Mouse (Mus musculus): ENCODE measurements around the gene Nck2. TPM values are rescaled to one million over a fixed set of nuclear protein-coding genes. Genes with fewer than 3 reads are reported as not detected.

Gene Nck2
- polyA plus RNA-seq, 1 experiment from 2014 or later, result 38.1 TPM

GRCm38 (mm10) chr1:43422969-43423748, 21.2 kb upstream of the Nck2 start:
- DNase-seq (ENCODE audit: low spot score), result no peak
- no peaks in the 10 kb centered on the region for H3K9me3 ChIP-seq (ENCODE audit: control insufficient read depth, low read length)
- no peak for ATAC-seq (replicated peaks; ENCODE audit: low FRiP score, low TSS enrichment, low read depth)
- H3K9ac ChIP-seq (ENCODE audit: low read length), result no peak overlapping the region
- H3K27ac ChIP-seq (ENCODE audit: low read depth), result no peak overlapping the region
- WGBS, result 58% methylated on average over 4 of the region's 4 CpGs
- H3K4me3 ChIP-seq (ENCODE audit: low read depth, low read length), result no peak overlapping the region
- no peaks in the 10 kb centered on the region for H3K27me3 ChIP-seq (replicated peaks; ENCODE audit: control insufficient read depth, insufficient read depth, low read length)
- no peaks in the 10 kb centered on the region for H3K36me3 ChIP-seq (ENCODE audit: control insufficient read depth, insufficient read depth, low read length)
- no peak overlapping the region for H3K4me2 ChIP-seq (ENCODE audit: low read length)
- H3K4me1 ChIP-seq (replicated peaks; ENCODE audit: control insufficient read depth, insufficient read depth, low read length), result peaks cover 5% of the 10 kb centered on the region; the same call in 1 of the 2 replicates

DNA sequence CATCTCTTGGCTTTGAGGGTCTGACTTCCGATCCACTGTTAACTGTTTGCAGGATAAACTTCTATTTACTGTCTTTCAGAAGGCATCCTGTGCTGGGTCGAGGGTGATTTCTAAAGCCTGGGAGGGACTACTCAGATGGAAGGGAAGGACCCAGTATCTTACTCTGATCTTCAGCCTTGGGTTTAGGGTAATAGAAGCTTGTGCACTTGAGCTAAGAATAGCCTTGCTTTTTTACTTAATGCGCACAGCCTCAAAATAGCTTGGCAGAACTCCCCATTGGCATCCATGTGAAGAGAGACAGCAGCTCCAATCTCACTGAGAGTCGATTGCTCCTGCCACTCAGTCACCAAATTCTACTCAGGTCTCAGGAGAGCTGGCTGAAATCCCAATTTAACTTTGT, 17.9 kb upstream of the Nck2 start:
- DNase-seq (ENCODE audit: low spot score), result no peak
- no peaks in the 10 kb centered on the region for H3K9me3 ChIP-seq (ENCODE audit: control insufficient read depth, low read length)
- no peak overlapping the region for H3K27ac ChIP-seq (ENCODE audit: low read depth)
- no peak overlapping the region for H3K4me3 ChIP-seq (ENCODE audit: low read depth, low read length)
- H3K36me3 ChIP-seq (ENCODE audit: control insufficient read depth, insufficient read depth, low read length), result no peaks in the 10 kb centered on the region
- ATAC-seq (replicated peaks; ENCODE audit: low FRiP score, low TSS enrichment, low read depth), result no peak
- no peak overlapping the region for H3K4me2 ChIP-seq (ENCODE audit: low read length)
- WGBS, result 53% methylated on average over 4 of the region's 4 CpGs
- H3K27me3 ChIP-seq (replicated peaks; ENCODE audit: control insufficient read depth, insufficient read depth, low read length), result no peaks in the 10 kb centered on the region
- peaks cover 5% of the 10 kb centered on the region; the same call in 1 of the 2 replicates for H3K4me1 ChIP-seq (replicated peaks; ENCODE audit: control insufficient read depth, insufficient read depth, low read length)
- no peak overlapping the region for H3K9ac ChIP-seq (ENCODE audit: low read length)

DNA sequence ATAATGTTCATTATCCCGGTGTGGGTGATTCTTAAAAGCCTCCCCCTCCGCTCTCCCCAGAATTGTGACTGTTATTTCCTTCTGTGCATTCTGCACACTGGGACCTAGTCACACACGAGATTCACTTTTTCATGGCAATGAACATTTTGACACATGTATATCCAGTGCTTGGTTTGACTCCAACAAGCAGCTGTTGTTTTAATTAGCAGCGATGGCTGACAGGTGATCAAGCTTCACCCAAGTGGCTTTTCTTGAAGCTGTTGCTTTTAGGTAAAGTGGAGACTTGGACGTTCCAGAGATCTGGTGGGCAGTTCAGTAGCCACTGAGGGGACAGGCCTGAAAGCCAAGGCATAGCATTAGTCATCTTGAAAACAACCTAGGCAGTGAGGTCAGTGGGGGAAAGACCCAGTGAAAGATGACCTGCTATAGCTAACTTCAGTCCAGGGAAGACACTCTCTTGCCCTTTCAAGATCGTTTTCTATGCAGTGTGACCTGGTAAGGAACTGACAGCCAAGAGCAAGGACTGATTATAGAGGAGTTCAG, 17.3 kb upstream of the Nck2 start:
- Histone ChIP-seq H3K4me3 (ENCODE audit: low read depth, low read length) (no peak overlapping the region), H3K27ac (ENCODE audit: low read depth) (no peak overlapping the region), H3K4me1 (replicated peaks; ENCODE audit: control insufficient read depth, insufficient read depth, low read length) (peaks cover 5% of the 10 kb centered on the region; the same call in 1 of the 2 replicates), H3K9me3 (ENCODE audit: control insufficient read depth, low read length) (no peaks in the 10 kb centered on the region), H3K36me3 (ENCODE audit: control insufficient read depth, insufficient read depth, low read length) (no peaks in the 10 kb centered on the region), H3K27me3 (replicated peaks; ENCODE audit: control insufficient read depth, insufficient read depth, low read length) (no peaks in the 10 kb centered on the region), H3K4me2 (ENCODE audit: low read length) (no peak overlapping the region), H3K9ac (ENCODE audit: low read length) (no peak overlapping the region)
- ATAC-seq (replicated peaks; ENCODE audit: low FRiP score, low TSS enrichment, low read depth) (no peak), DNase-seq (ENCODE audit: low spot score) (no peak)
- WGBS, result 57% methylated on average over 6 of the region's 6 CpGs

DNA sequence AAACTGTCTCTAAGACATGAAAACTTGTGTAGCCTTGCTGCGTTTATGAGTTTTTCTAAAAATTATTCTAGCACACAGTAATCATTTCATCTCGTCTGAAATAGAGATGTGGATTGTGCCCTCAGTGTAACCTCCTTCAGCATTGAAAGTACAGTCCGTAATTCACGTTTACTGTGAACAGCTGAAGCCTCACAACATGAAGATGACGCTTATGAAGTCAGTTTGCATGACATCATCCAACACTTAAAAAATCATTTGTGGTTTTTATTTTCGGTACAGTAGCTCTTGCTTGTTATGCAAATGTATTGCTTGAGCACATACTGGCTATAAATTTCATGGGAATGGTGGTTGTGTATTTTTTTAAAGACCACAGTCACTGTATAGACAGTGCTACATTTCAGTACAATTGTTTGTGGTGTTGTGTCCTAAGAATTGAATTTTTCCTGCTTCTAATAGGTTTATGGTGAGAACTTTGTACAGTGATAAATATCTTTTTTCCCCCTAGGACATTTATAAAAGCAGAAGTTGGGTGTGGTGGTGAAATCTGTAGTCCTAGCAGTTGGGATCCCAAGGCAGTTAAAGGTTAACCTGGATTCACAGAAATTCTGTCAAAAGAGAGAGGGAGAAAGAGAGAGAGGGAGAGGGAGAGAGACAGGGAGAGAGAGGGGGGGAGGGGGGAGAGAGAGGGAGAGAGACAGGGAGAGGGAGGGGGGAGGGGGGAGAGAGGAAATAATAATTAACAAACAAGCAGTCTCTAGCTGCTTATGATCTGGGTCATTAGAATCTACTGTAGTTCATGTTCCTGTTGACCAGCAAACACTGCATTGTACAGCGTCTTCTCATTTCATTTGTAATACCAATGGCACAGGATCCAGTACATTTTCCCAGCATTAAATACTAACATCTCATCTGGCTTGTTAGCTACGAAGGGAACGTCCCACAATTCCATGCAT, 14.2 kb upstream of the Nck2 start:
- Histone ChIP-seq H3K9me3 (ENCODE audit: control insufficient read depth, low read length) (no peaks in the 10 kb centered on the region), H3K4me1 (replicated peaks; ENCODE audit: control insufficient read depth, insufficient read depth, low read length) (no peaks in the 10 kb centered on the region), H3K9ac (ENCODE audit: low read length) (no peak overlapping the region), H3K27me3 (replicated peaks; ENCODE audit: control insufficient read depth, insufficient read depth, low read length) (no peaks in the 10 kb centered on the region), H3K4me2 (ENCODE audit: low read length) (no peak overlapping the region), H3K36me3 (ENCODE audit: control insufficient read depth, insufficient read depth, low read length) (no peaks in the 10 kb centered on the region), H3K4me3 (ENCODE audit: low read depth, low read length) (no peak overlapping the region), H3K27ac (ENCODE audit: low read depth) (no peak overlapping the region)
- 78% methylated on average over 9 of the region's 9 CpGs for WGBS
- no peak for DNase-seq (ENCODE audit: low spot score)
- no peak for ATAC-seq (replicated peaks; ENCODE audit: low FRiP score, low TSS enrichment, low read depth)

- Histone ChIP-seq H3K9ac (ENCODE audit: low read length) (no peak overlapping the region), H3K36me3 (ENCODE audit: control insufficient read depth, insufficient read depth, low read length) (no peaks in the 10 kb centered on the region), H3K4me3 (ENCODE audit: low read depth, low read length) (no peak overlapping the region), H3K4me2 (ENCODE audit: low read length) (no peak overlapping the region), H3K4me1 (replicated peaks; ENCODE audit: control insufficient read depth, insufficient read depth, low read length) (no peaks in the 10 kb centered on the region), H3K27ac (ENCODE audit: low read depth) (no peak overlapping the region), H3K27me3 (replicated peaks; ENCODE audit: control insufficient read depth, insufficient read depth, low read length) (no peaks in the 10 kb centered on the region), H3K9me3 (ENCODE audit: control insufficient read depth, low read length) (no peaks in the 10 kb centered on the region)
- DNase-seq (ENCODE audit: low spot score) (no peak), ATAC-seq (replicated peaks; ENCODE audit: low FRiP score, low TSS enrichment, low read depth) (no peak)
- WGBS, result 69% methylated on average over 4 of the region's 4 CpGs
Measured at GRCm38 (mm10) chr1:43433853-43434252, 10.5 kb upstream of the Nck2 start.

DNA sequence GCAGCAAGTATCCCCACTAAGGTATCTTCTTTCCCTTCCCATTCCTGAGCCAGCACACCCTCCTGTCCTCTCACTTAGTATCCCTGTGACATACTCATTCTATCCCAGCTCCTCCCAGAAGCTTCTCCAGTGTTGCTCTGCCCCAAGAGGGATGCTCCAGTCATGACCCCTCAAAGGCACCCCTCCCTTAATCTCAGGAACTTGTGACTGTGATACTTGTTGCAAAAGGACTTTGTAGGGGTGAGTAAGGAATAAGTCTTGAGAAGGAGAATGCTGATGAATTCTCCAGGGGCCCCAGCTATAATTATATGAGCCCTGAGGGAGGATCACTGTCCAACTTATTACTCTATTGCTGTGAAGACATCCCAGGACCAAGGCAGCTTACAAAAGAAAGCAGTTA, 7.8 kb upstream of the Nck2 start:
- Histone ChIP-seq H3K4me3 (ENCODE audit: low read depth, low read length) (no peak overlapping the region), H3K36me3 (ENCODE audit: control insufficient read depth, insufficient read depth, low read length) (no peaks in the 10 kb centered on the region), H3K27me3 (replicated peaks; ENCODE audit: control insufficient read depth, insufficient read depth, low read length) (no peaks in the 10 kb centered on the region), H3K4me2 (ENCODE audit: low read length) (no peak overlapping the region), H3K9me3 (ENCODE audit: control insufficient read depth, low read length) (no peaks in the 10 kb centered on the region), H3K9ac (ENCODE audit: low read length) (no peak overlapping the region), H3K4me1 (replicated peaks; ENCODE audit: control insufficient read depth, insufficient read depth, low read length) (no peaks in the 10 kb centered on the region), H3K27ac (ENCODE audit: low read depth) (no peak overlapping the region)
- DNase-seq (ENCODE audit: low spot score) (no peak), ATAC-seq (replicated peaks; ENCODE audit: low FRiP score, low TSS enrichment, low read depth) (no peak)

- Histone ChIP-seq H3K4me3 (ENCODE audit: low read depth, low read length) (no peak overlapping the region), H3K36me3 (ENCODE audit: control insufficient read depth, insufficient read depth, low read length) (no peaks in the 10 kb centered on the region), H3K27me3 (replicated peaks; ENCODE audit: control insufficient read depth, insufficient read depth, low read length) (no peaks in the 10 kb centered on the region), H3K9ac (ENCODE audit: low read length) (no peak overlapping the region), H3K4me2 (ENCODE audit: low read length) (no peak overlapping the region), H3K27ac (ENCODE audit: low read depth) (no peak overlapping the region), H3K4me1 (replicated peaks; ENCODE audit: control insufficient read depth, insufficient read depth, low read length) (peaks cover 2% of the 10 kb centered on the region; the same call in 1 of the 2 replicates), H3K9me3 (ENCODE audit: control insufficient read depth, low read length) (no peaks in the 10 kb centered on the region)
- 88% methylated on average over 1 of the region's 1 CpGs for WGBS
- ATAC-seq (replicated peaks; ENCODE audit: low FRiP score, low TSS enrichment, low read depth) (no peak), DNase-seq (ENCODE audit: low spot score) (no peak)
Measured at GRCm38 (mm10) chr1:43439261-43439660, 5.1 kb upstream of the Nck2 start.

GRCm38 (mm10) chr1:43442568-43442967, 1.8 kb upstream of the Nck2 start:
- no peaks in the 10 kb centered on the region for H3K36me3 ChIP-seq (ENCODE audit: control insufficient read depth, insufficient read depth, low read length)
- WGBS, result 87% methylated on average over 2 of the region's 2 CpGs
- ATAC-seq (replicated peaks; ENCODE audit: low FRiP score, low TSS enrichment, low read depth), result no peak
- peaks cover 19% of the 10 kb centered on the region for H3K4me1 ChIP-seq (replicated peaks; ENCODE audit: control insufficient read depth, insufficient read depth, low read length)
- H3K9me3 ChIP-seq (ENCODE audit: control insufficient read depth, low read length), result no peaks in the 10 kb centered on the region
- no peak overlapping the region for H3K4me2 ChIP-seq (ENCODE audit: low read length)
- no peak for DNase-seq (ENCODE audit: low spot score)
- no peaks in the 10 kb centered on the region for H3K27me3 ChIP-seq (replicated peaks; ENCODE audit: control insufficient read depth, insufficient read depth, low read length)
- no peak overlapping the region for H3K4me3 ChIP-seq (ENCODE audit: low read depth, low read length)
- H3K9ac ChIP-seq (ENCODE audit: low read length), result no peak overlapping the region
- no peak overlapping the region for H3K27ac ChIP-seq (ENCODE audit: low read depth)
